Mouse (Mus musculus) hindbrain, embryonic 15.5 days (tissue): ENCODE measurements at regions not wholly inside any gene's neighbourhood (a gene's known extent, or its start where the extent isn't known, plus 50 kb on each side); places are given as distances from the start of the nearest gene placed in this dataset.

Experiments
- ATAC-seq: fragments of 200-750 bp; cut with Nextera tagmentation; 2 replicates; pipeline ENCODE4 v1.8.0; 2017; ENCODE audit warnings: low read depth, moderate number of reproducible peaks, moderate TSS enrichment; ENCODE audit not compliant: low FRiP score
- H3K27ac ChIP-seq: fragments of 300-500 bp; sonication (generic); replicated peaks from 2 replicates; pipeline ENCODE4 v1.5.1; 2015; ENCODE audit warnings: mild to moderate bottlenecking, inconsistent platforms
- H3K27me3 ChIP-seq: fragments of 300-500 bp; sonication (generic); 2 replicates; pipeline ENCODE4 v1.6.1; 2015; ENCODE audit warnings: control low read depth, inconsistent platforms
- H3K36me3 ChIP-seq: fragments of 300-500 bp; sonication (generic); 2 replicates; pipeline ENCODE4 v1.6.1; 2015; ENCODE audit warnings: control low read depth, inconsistent platforms
- H3K4me1 ChIP-seq: fragments of 300-500 bp; sonication (generic); replicated peaks from 2 replicates; pipeline ENCODE4 v1.6.1; 2015; ENCODE audit warnings: control low read depth, inconsistent platforms
- H3K4me2 ChIP-seq: fragments of 300-500 bp; sonication (generic); 2 replicates; pipeline ENCODE4 v1.6.1; 2015; ENCODE audit warnings: moderate library complexity, mild to moderate bottlenecking, inconsistent platforms
- H3K4me3 ChIP-seq: fragments of 300-500 bp; sonication (generic); 2 replicates; pipeline ENCODE4 v1.5.1; 2015; ENCODE audit warnings: mild to moderate bottlenecking, inconsistent platforms
- H3K9ac ChIP-seq: fragments of 300-500 bp; sonication (generic); 2 replicates; pipeline ENCODE4 v1.6.1; 2015; ENCODE audit warnings: inconsistent platforms
- H3K9me3 ChIP-seq: fragments of 300-500 bp; sonication (generic); 2 replicates; pipeline ENCODE4 v1.6.1; 2016; ENCODE audit warnings: control low read depth, inconsistent platforms
- WGBS: fragments of 180-500 bp; shearing (Covaris S2); methylation state at CpG from one replicate; pipeline ENCODE4 v1.1.7; 2015; 5-methylcytosine and 5-hydroxymethylcytosine counted together

GRCm38 (mm10) chr3:38229686-38230085, 255.0 kb downstream of the Ankrd50 start:
- Histone ChIP-seq H3K36me3 (no peaks in the 10 kb centered on the region), H3K4me3 (no peak overlapping the region), H3K4me1 (peaks cover 22% of the 10 kb centered on the region), H3K27me3 (no peaks in the 10 kb centered on the region), H3K4me2 (no peak overlapping the region), H3K27ac (no peak overlapping the region), H3K9me3 (no peaks in the 10 kb centered on the region), H3K9ac (no peak overlapping the region)
- WGBS, result 65% methylated on average over 5 of the region's 5 CpGs
- no peak for ATAC-seq

DNA sequence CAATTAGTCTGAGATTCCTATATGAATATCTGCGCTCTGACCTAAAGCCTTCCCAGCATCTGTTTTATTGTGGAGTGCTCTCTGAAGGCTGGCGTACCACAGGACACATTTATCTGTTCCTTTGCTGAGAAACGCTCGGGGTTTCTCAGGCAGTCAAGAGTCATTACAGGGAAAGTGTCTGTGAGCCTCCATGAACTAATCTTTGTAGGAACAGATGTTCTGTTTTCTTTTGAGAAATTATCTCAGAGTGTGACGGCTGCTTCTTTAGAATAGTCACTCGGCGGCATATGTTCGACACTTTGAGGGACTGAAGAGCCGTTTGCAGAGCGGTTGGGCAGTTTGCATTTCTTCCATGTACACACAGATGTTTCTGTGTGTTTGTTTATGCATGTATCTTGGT, 255.6 kb downstream of the Ankrd50 start:
- H3K36me3 ChIP-seq, result no peaks in the 10 kb centered on the region
- 43% methylated on average over 10 of the region's 10 CpGs for WGBS
- no peak for ATAC-seq
- H3K27me3 ChIP-seq, result no peaks in the 10 kb centered on the region
- H3K4me3 ChIP-seq, result no peak overlapping the region
- H3K4me2 ChIP-seq, result no peak overlapping the region
- no peak overlapping the region for H3K9ac ChIP-seq
- H3K27ac ChIP-seq, result no peak overlapping the region
- H3K4me1 ChIP-seq, result peaks cover 22% of the 10 kb centered on the region
- no peaks in the 10 kb centered on the region for H3K9me3 ChIP-seq

- Histone ChIP-seq H3K27me3 (no peaks in the 10 kb centered on the region), H3K4me2 (no peak overlapping the region), H3K36me3 (no peaks in the 10 kb centered on the region), H3K9ac (no peak overlapping the region), H3K4me1 (peaks cover 14% of the 10 kb centered on the region), H3K9me3 (no peaks in the 10 kb centered on the region), H3K4me3 (no peak overlapping the region), H3K27ac (no peak overlapping the region)
- no peak for ATAC-seq
- WGBS, result 24% methylated on average over 6 of the region's 6 CpGs
These were observed 257.0 kb downstream of the Ankrd50 start for GRCm38 (mm10) chr3:38227596-38227995.

GRCm38 (mm10) chr3:38227121-38227520, 257.5 kb downstream of the Ankrd50 start:
- Histone ChIP-seq H3K36me3 (no peaks in the 10 kb centered on the region), H3K9ac (no peak overlapping the region), H3K4me1 (peaks cover 9% of the 10 kb centered on the region), H3K27me3 (no peaks in the 10 kb centered on the region), H3K4me2 (no peak overlapping the region), H3K27ac (no peak overlapping the region), H3K4me3 (no peak overlapping the region), H3K9me3 (no peaks in the 10 kb centered on the region)
- no peak for ATAC-seq
- WGBS, result 80% methylated on average over 9 of the region's 9 CpGs

DNA sequence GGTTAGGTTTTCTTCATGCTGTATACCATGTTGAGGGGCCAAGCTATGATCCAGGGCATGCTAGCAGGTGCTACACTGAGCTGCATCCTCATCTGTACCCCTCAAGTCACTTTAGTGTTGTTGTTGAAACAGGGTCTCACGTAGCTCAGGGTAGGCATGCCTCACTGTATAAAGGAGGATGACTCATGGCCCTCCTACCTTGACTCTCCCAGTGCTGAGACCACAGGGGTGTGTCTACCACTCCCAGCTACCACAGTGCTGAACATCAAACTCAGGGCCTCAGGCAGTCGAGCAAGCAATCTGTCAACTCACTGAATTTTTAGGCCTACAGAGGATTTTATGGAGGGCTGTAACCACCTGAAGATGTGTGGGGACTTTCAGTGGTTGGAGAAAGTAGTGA, 258.5 kb downstream of the Ankrd50 start:
- WGBS, result 86% methylated on average over 2 of the region's 2 CpGs
- no peak overlapping the region for H3K9ac ChIP-seq
- no peak for ATAC-seq

DNA sequence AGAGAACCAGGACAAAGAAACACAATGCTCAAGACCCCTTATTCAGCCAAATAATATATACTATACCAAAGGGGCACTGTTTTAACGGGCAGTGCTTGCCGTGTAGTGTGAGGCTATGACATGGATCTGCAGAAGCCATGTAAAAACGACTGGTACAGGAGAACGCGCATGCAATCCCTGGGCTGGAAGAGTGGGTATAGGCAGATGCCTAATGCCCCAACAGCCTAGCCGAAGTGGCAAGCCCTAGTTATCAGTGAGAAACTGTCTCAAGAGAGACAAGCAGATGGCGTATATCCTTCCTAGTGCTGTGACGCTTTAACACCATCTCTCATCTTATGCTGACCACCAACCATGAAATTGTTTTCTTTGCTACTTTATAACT, 262.8 kb downstream of the Ankrd50 start:
- ATAC-seq, result no peak
- no peak overlapping the region for H3K9ac ChIP-seq
- no peaks in the 10 kb centered on the region for H3K36me3 ChIP-seq
- no peak overlapping the region for H3K4me2 ChIP-seq
- no peaks in the 10 kb centered on the region for H3K27me3 ChIP-seq
- H3K9me3 ChIP-seq, result no peaks in the 10 kb centered on the region
- no peak overlapping the region for H3K4me3 ChIP-seq
- no peaks in the 10 kb centered on the region for H3K4me1 ChIP-seq
- WGBS, result 85% methylated on average over 8 of the region's 8 CpGs
- no peak overlapping the region for H3K27ac ChIP-seq

More for the DNA sequence above, 258.5 kb downstream of the Ankrd50 start:
- 0 out of 2 replicates have a peak, but pooled peaks cover 5% of the 10 kb centered on the region for H3K4me1 ChIP-seq
- no peak overlapping the region for H3K4me2 ChIP-seq
- H3K4me3 ChIP-seq, result no peak overlapping the region
- no peak overlapping the region for H3K27ac ChIP-seq
- H3K36me3 ChIP-seq, result no peaks in the 10 kb centered on the region
- H3K9me3 ChIP-seq, result no peaks in the 10 kb centered on the region
- no peaks in the 10 kb centered on the region for H3K27me3 ChIP-seq

- Histone ChIP-seq H3K9ac (no peak overlapping the region), H3K9me3 (no peaks in the 10 kb centered on the region), H3K4me2 (no peak overlapping the region), H3K4me3 (no peak overlapping the region), H3K27ac (no peak overlapping the region), H3K36me3 (no peaks in the 10 kb centered on the region), H3K27me3 (no peaks in the 10 kb centered on the region), H3K4me1 (no peaks in the 10 kb centered on the region)
- 57% methylated on average over 11 of the region's 11 CpGs for WGBS
- peak; percentile 61; the same call in 1 of the 2 replicates for ATAC-seq
These were observed 263.5 kb downstream of the Ankrd50 start for GRCm38 (mm10) chr3:38220934-38221833.

DNA sequence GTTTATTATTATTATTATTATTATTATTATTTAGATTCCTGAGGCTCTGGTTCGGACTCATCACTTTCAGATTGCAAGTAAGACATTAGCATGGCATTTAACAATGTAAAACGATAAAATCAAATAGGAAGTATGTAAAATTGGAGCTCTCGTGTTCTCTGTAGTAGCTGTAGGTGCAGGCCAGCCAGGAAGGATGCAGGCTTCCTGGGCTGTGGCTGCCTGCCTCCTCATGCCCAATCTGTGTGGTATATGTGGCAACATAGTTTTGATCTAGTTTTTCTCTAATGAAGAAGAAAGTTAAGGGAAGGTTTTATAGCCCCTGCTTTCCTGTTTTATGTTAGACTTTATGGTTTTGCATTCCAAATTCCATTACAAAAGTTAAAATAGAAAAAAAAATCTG, 275.6 kb downstream of the Ankrd50 start:
- ATAC-seq, result no peak
- 89% methylated on average over 3 of the region's 3 CpGs for WGBS

GRCm38 (mm10) chr3:38207867-38208266, 276.8 kb downstream of the Ankrd50 start:
- Histone ChIP-seq H3K9me3 (no peaks in the 10 kb centered on the region), H3K4me2 (no peak overlapping the region), H3K4me1 (no peaks in the 10 kb centered on the region), H3K27me3 (no peaks in the 10 kb centered on the region), H3K9ac (no peak overlapping the region), H3K27ac (no peak overlapping the region), H3K4me3 (no peak overlapping the region), H3K36me3 (no peaks in the 10 kb centered on the region)
- no peak for ATAC-seq
- 93% methylated on average over 1 of the region's 1 CpGs for WGBS

More for the DNA sequence above, 275.6 kb downstream of the Ankrd50 start:
- Histone ChIP-seq H3K9ac (no peak overlapping the region), H3K27ac (no peak overlapping the region), H3K4me1 (no peaks in the 10 kb centered on the region), H3K9me3 (no peaks in the 10 kb centered on the region), H3K27me3 (no peaks in the 10 kb centered on the region), H3K36me3 (no peaks in the 10 kb centered on the region), H3K4me3 (no peak overlapping the region), H3K4me2 (no peak overlapping the region)

DNA sequence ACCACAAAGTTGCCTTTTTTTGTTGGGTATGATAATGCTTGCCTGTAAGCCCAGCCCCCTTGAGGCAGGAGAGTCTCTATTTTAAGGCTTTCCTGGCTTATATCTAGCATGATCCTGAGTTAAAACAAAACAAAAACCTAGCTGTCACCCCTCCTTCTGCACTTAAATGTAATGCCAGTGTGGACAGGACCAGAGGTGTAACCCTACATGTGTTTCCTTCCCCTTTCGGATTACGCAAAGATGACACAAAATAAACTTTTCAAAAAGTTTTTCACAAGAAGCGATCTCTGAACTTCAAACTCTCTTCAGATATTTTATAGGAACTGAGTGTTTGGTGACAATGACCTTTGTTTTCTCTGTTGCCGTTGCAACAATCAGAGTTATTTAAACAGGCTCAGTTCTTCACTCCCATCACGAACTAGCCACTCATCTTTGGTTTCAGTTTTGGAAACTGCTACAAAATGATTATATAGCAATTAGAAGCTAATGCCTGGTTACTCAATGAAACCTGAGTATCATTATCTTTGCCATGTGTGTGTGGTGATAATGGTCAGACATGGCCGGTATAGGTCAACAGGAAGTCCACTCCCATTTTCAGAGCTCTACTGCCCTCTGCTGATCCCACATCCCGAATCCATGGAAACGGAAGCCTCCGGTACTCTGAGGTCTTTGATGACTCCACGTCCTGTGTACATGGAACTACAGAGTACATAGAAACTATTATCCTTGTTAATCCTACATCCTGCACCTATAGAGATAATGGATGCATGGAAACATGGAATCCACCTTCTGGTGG, 282.6 kb downstream of the Ankrd50 start:
- Histone ChIP-seq H3K4me3 (no peak overlapping the region), H3K27ac (no peak overlapping the region), H3K36me3 (no peaks in the 10 kb centered on the region), H3K27me3 (no peaks in the 10 kb centered on the region), H3K9me3 (no peaks in the 10 kb centered on the region), H3K4me2 (no peak overlapping the region), H3K9ac (no peak overlapping the region), H3K4me1 (no peaks in the 10 kb centered on the region)
- ATAC-seq, result no peak
- WGBS, result 78% methylated on average over 10 of the region's 10 CpGs

- no peak overlapping the region for H3K4me2 ChIP-seq
- no peak for ATAC-seq
- WGBS, result 50% methylated on average over 4 of the region's 4 CpGs
- no peak overlapping the region for H3K4me3 ChIP-seq
- H3K9ac ChIP-seq, result no peak overlapping the region
- H3K27me3 ChIP-seq, result no peaks in the 10 kb centered on the region
- no peaks in the 10 kb centered on the region for H3K36me3 ChIP-seq
- no peaks in the 10 kb centered on the region for H3K9me3 ChIP-seq
- H3K27ac ChIP-seq, result no peak overlapping the region
- H3K4me1 ChIP-seq, result no peaks in the 10 kb centered on the region
These were observed 290.6 kb downstream of the Ankrd50 start for GRCm38 (mm10) chr3:38194001-38194400.

GRCm38 (mm10) chr3:38187406-38187896, 297.2 kb downstream of the Ankrd50 start:
- H3K4me1 ChIP-seq, result no peaks in the 10 kb centered on the region

More at GRCm38 (mm10) chr3:38187406-38187896, 297.2 kb downstream of the Ankrd50 start:
- H3K4me3 ChIP-seq, result no peak overlapping the region
- ATAC-seq, result no peak
- WGBS, result 87% methylated on average over 3 of the region's 3 CpGs
- H3K4me2 ChIP-seq, result no peak overlapping the region
- H3K27ac ChIP-seq, result no peak overlapping the region
- H3K9me3 ChIP-seq, result no peaks in the 10 kb centered on the region
- no peaks in the 10 kb centered on the region for H3K36me3 ChIP-seq
- H3K27me3 ChIP-seq, result no peaks in the 10 kb centered on the region
- H3K9ac ChIP-seq, result no peak overlapping the region
